Mouse (Mus musculus): Measurements from ENCODE around the gene Snta1. TPM values are rescaled to one million over a fixed set of nuclear protein-coding genes. Genes with fewer than 3 reads are reported as not detected.

Gene Snta1
- polyA plus RNA-seq, 1 experiment from 2014 or later: 8.9 TPM

GRCm38 (mm10) chr2:154420942-154421731 lies 13.2 kb upstream of the Snta1 start:
- no peak for ATAC-seq (ENCODE audit: insufficient number of reproducible peaks, insufficient read depth, low FRiP score, low TSS enrichment, low read depth)
- Histone ChIP-seq H3K27ac (no peak overlapping the region), H3K4me3 (no peak overlapping the region)

GRCm38 (mm10) chr2:154419631-154420515 lies 12.0 kb upstream of the Snta1 start:
- Histone ChIP-seq H3K9me3 (no peaks in the 10 kb centered on the region), H3K27ac (no peak overlapping the region), H3K36me3 (no peaks in the 10 kb centered on the region), H3K4me3 (no peak overlapping the region), H3K9ac (no peak overlapping the region), H3K4me1 (0 out of 2 replicates have a peak, but pooled peaks cover 5% of the 10 kb centered on the region), H3K27me3 (no peaks in the 10 kb centered on the region), H3K4me2 (no peak overlapping the region)
- ATAC-seq (ENCODE audit: insufficient number of reproducible peaks, insufficient read depth, low FRiP score, low TSS enrichment, low read depth): no peak
- 72% methylated on average over 9 of the region's 9 CpGs for WGBS

More at GRCm38 (mm10) chr2:154420942-154421731, 13.2 kb upstream of the Snta1 start:
- WGBS: 23% methylated on average over 7 of the region's 7 CpGs
- peaks cover 8% of the 10 kb centered on the region for H3K4me1 ChIP-seq
- H3K4me2 ChIP-seq: no peak overlapping the region
- no peaks in the 10 kb centered on the region for H3K36me3 ChIP-seq
- H3K9me3 ChIP-seq: no peaks in the 10 kb centered on the region
- no peaks in the 10 kb centered on the region for H3K27me3 ChIP-seq
- H3K9ac ChIP-seq: no peak overlapping the region

- Histone ChIP-seq H3K4me1 (0 out of 2 replicates have a peak, but pooled peaks cover 5% of the 10 kb centered on the region), H3K27ac (no peak overlapping the region), H3K27me3 (no peaks in the 10 kb centered on the region), H3K4me3 (no peak overlapping the region), H3K9ac (no peak overlapping the region), H3K36me3 (no peaks in the 10 kb centered on the region), H3K9me3 (no peaks in the 10 kb centered on the region), H3K4me2 (no peak overlapping the region)
- WGBS: 85% methylated on average over 7 of the region's 7 CpGs
- no peak for ATAC-seq (ENCODE audit: insufficient number of reproducible peaks, insufficient read depth, low FRiP score, low TSS enrichment, low read depth)
Observed at GRCm38 (mm10) chr2:154418001-154418400, 10.1 kb upstream of the Snta1 start.

GRCm38 (mm10) chr2:154417107-154417506 lies 9.2 kb upstream of the Snta1 start:
- Histone ChIP-seq H3K9ac (no peak overlapping the region), H3K36me3 (no peaks in the 10 kb centered on the region), H3K4me3 (no peak overlapping the region), H3K9me3 (no peaks in the 10 kb centered on the region), H3K4me2 (no peak overlapping the region), H3K4me1 (0 out of 2 replicates have a peak, but pooled peaks cover 5% of the 10 kb centered on the region), H3K27ac (no peak overlapping the region), H3K27me3 (no peaks in the 10 kb centered on the region)
- no peak for ATAC-seq (ENCODE audit: insufficient number of reproducible peaks, insufficient read depth, low FRiP score, low TSS enrichment, low read depth)
- WGBS: 4% methylated on average over 3 of the region's 3 CpGs

- no peaks in the 10 kb centered on the region for H3K36me3 ChIP-seq
- H3K4me1 ChIP-seq: peaks cover 15% of the 10 kb centered on the region; the same call in 1 of the 2 replicates
- no peaks in the 10 kb centered on the region for H3K9me3 ChIP-seq
- H3K4me2 ChIP-seq: no peak overlapping the region
- H3K4me3 ChIP-seq: no peak overlapping the region
- H3K27me3 ChIP-seq: peaks cover 4% of the 10 kb centered on the region
- no peak for ATAC-seq (ENCODE audit: insufficient number of reproducible peaks, insufficient read depth, low FRiP score, low TSS enrichment, low read depth)
- H3K27ac ChIP-seq: no peak overlapping the region
- WGBS: 66% methylated on average over 7 of the region's 7 CpGs
- H3K9ac ChIP-seq: no peak overlapping the region
Observed at GRCm38 (mm10) chr2:154412018-154412666, 4.2 kb upstream of the Snta1 start.

GRCm38 (mm10) chr2:154410355-154410754 lies 2.5 kb upstream of the Snta1 start:
- 52% methylated on average over 2 of the region's 2 CpGs for WGBS
- Histone ChIP-seq H3K4me3 (no peak overlapping the region), H3K4me1 (peaks cover 22% of the 10 kb centered on the region; the same call in 1 of the 2 replicates), H3K9ac (0 out of 2 replicates have a peak overlapping the region, but pooled peaks have one; percentile 21), H3K4me2 (no peak overlapping the region), H3K9me3 (no peaks in the 10 kb centered on the region), H3K36me3 (no peaks in the 10 kb centered on the region), H3K27me3 (peaks cover 10% of the 10 kb centered on the region), H3K27ac (no peak overlapping the region)
- no peak for ATAC-seq (ENCODE audit: insufficient number of reproducible peaks, insufficient read depth, low FRiP score, low TSS enrichment, low read depth)

GRCm38 (mm10) chr2:154407063-154407642 lies 746 bp downstream of the Snta1 start:
- WGBS: 28% methylated on average over 11 of the region's 11 CpGs
- peak overlapping the region; percentile 78 for H3K4me2 ChIP-seq
- ATAC-seq (ENCODE audit: insufficient number of reproducible peaks, insufficient read depth, low FRiP score, low TSS enrichment, low read depth): no peak
- no peaks in the 10 kb centered on the region for H3K36me3 ChIP-seq
- peaks cover 35% of the 10 kb centered on the region for H3K4me1 ChIP-seq
- H3K27ac ChIP-seq: no peak overlapping the region
- H3K27me3 ChIP-seq: peaks cover 10% of the 10 kb centered on the region
- peak overlapping the region; percentile 81 for H3K9ac ChIP-seq
- H3K9me3 ChIP-seq: no peaks in the 10 kb centered on the region
- H3K4me3 ChIP-seq: peak overlapping the region; percentile 70

- H3K9ac ChIP-seq: no peak overlapping the region
- H3K4me1 ChIP-seq: peaks cover 34% of the 10 kb centered on the region
- peaks cover 10% of the 10 kb centered on the region for H3K27me3 ChIP-seq
- no peak for ATAC-seq (ENCODE audit: insufficient number of reproducible peaks, insufficient read depth, low FRiP score, low TSS enrichment, low read depth)
- no peak overlapping the region for H3K4me3 ChIP-seq
- H3K9me3 ChIP-seq: no peaks in the 10 kb centered on the region
- no peaks in the 10 kb centered on the region for H3K36me3 ChIP-seq
- WGBS: 65% methylated on average over 5 of the region's 5 CpGs
- H3K27ac ChIP-seq: no peak overlapping the region
- no peak overlapping the region for H3K4me2 ChIP-seq
Observed at GRCm38 (mm10) chr2:154405447-154405994, 2.4 kb downstream of the Snta1 start.

- Histone ChIP-seq H3K4me3 (no peak overlapping the region), H3K4me2 (no peak overlapping the region), H3K4me1 (peaks cover 24% of the 10 kb centered on the region), H3K27me3 (peaks cover 10% of the 10 kb centered on the region), H3K9me3 (no peaks in the 10 kb centered on the region), H3K36me3 (no peaks in the 10 kb centered on the region), H3K27ac (no peak overlapping the region), H3K9ac (no peak overlapping the region)
- ATAC-seq (ENCODE audit: insufficient number of reproducible peaks, insufficient read depth, low FRiP score, low TSS enrichment, low read depth): 0 out of 2 replicates have a peak, but pooled peaks have one; percentile 53
- 11% methylated on average over 7 of the region's 7 CpGs for WGBS
Observed at GRCm38 (mm10) chr2:154402811-154403210, 5.1 kb downstream of the Snta1 start.

GRCm38 (mm10) chr2:154401976-154402375 lies 5.9 kb downstream of the Snta1 start:
- ATAC-seq (ENCODE audit: insufficient number of reproducible peaks, insufficient read depth, low FRiP score, low TSS enrichment, low read depth): no peak
- H3K4me2 ChIP-seq: no peak overlapping the region
- no peak overlapping the region for H3K9ac ChIP-seq
- peaks cover 19% of the 10 kb centered on the region for H3K4me1 ChIP-seq
- 48% methylated on average over 1 of the region's 1 CpGs for WGBS
- H3K9me3 ChIP-seq: no peaks in the 10 kb centered on the region
- peaks cover 5% of the 10 kb centered on the region for H3K27me3 ChIP-seq
- no peak overlapping the region for H3K27ac ChIP-seq
- no peaks in the 10 kb centered on the region for H3K36me3 ChIP-seq
- no peak overlapping the region for H3K4me3 ChIP-seq

GRCm38 (mm10) chr2:154399325-154399724 lies 8.6 kb downstream of the Snta1 start:
- H3K27me3 ChIP-seq: no peaks in the 10 kb centered on the region
- H3K9ac ChIP-seq: no peak overlapping the region
- ATAC-seq (ENCODE audit: insufficient number of reproducible peaks, insufficient read depth, low FRiP score, low TSS enrichment, low read depth): no peak
- H3K27ac ChIP-seq: no peak overlapping the region
- no peaks in the 10 kb centered on the region for H3K36me3 ChIP-seq
- H3K9me3 ChIP-seq: no peaks in the 10 kb centered on the region
- 73% methylated on average over 2 of the region's 2 CpGs for WGBS
- no peak overlapping the region for H3K4me3 ChIP-seq
- H3K4me2 ChIP-seq: no peak overlapping the region
- H3K4me1 ChIP-seq: peaks cover 13% of the 10 kb centered on the region

All from embryonic facial prominence, embryonic 13.5 days (tissue).